Mouse (Mus musculus): ENCODE results near the gene Arl15.

DNA sequence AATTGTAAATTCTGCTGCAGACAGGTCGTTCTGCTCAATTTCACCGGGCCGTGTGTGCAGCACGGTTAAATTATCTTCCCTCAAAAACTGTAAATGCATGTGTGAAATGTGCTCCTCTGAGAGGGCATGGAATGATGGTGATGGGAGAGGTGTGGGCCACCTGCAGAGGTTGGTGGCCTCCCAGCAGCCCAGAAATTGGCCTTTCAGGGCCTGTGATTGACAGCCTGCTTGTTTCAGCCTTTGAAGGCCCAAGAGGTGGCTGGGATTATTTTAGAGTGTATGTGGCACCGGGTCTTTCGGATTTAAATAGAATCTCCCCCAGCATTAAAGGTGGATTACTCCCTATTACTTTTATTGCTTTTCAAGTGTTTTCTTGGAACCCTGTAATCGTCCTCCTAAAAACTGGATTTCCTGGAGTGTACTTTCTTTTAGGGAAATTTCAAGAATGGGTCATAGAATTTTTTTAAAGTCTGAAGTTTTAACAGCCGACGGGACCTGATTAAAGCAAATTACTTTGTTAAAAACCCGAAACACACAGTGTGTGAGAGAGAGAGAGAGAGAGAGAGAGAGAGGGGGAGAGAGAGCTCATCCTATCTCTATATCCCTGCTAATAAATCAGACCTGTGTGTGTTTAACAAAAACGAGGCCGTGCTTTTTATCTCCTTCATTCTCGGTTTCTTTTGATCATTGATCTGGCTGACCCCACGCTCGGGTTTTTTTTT lies 186.6 kb downstream of the Arl15 start:
- no peak for TF ChIP-seq GATA1 (IDR thresholded peaks at IDR 0.05; ENCODE audit: borderline replicate concordance, low read length)
- no peak for TF ChIP-seq FLI1 (IDR thresholded peaks at IDR 0.05; ENCODE audit: low read length)
